Mouse (Mus musculus): ENCODE data around the gene Jarid2.

DNA sequence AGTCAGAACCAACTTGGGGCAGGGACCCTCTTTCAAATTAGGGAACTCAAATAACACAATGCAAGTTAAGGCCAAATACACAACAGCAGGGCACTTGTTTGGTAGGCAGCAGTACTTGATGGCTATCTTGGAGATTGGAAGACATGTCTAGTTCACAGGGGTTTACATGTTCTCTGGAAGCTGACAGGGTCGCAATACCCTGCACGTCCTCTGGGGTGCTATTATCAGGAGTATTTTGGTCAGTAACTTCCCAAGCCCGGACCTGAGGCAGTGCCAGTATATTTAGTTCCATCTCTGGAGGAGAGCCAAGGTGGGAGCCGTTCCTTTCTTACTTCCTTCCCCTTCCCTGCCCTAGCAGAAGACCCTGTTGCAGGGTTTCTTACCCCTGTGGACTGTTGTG lies 186.7 kb downstream of the Jarid2 start:
- TF ChIP-seq TAL1 (IDR thresholded peaks at IDR 0.05; ENCODE audit: low read length) (no peak), GATA1 (IDR thresholded peaks at IDR 0.05; ENCODE audit: low read length) (no peak)

All from erythroblast, embryonic 14.5 days (primary cell).